Mouse (Mus musculus): Measurements from ENCODE around the gene Gm14393. TPM values are rescaled to one million over a fixed set of nuclear protein-coding genes. Genes with fewer than 3 reads are reported as not detected.

Gene Gm14393
- not detected for polyA plus RNA-seq (2014; fragmentation: Illumina TruSeq; extraction: RNeasy Lipid Tissue Mini Kit (QIAGEN cat#74804); ENCODE audit: low read depth, low replicate concordance)

GRCm38 (mm10) chr2:175067681-175068261 is at the start of gene Gm14393:
Gene Gm14393 (minus strand): TSS chr2:175067781.

Other genes with a start within 250 kb of the Gm14393 start
- not detected for gene Gm14444, start 57.5 kb downstream of the Gm14393 start, polyA plus RNA-seq (2014; fragmentation: Illumina TruSeq; extraction: RNeasy Lipid Tissue Mini Kit (QIAGEN cat#74804); ENCODE audit: low read depth, low replicate concordance)
- gene Gm14399, start 74.2 kb upstream of the Gm14393 start, polyA plus RNA-seq (2014; fragmentation: Illumina TruSeq; extraction: RNeasy Lipid Tissue Mini Kit (QIAGEN cat#74804); ENCODE audit: low read depth, low replicate concordance) = 6.9 TPM
- 0.79 TPM for gene Gm14443, start 108.1 kb upstream of the Gm14393 start, polyA plus RNA-seq (2014; fragmentation: Illumina TruSeq; extraction: RNeasy Lipid Tissue Mini Kit (QIAGEN cat#74804); ENCODE audit: low read depth, low replicate concordance)
- gene Gm14391, start 139.1 kb upstream of the Gm14393 start, polyA plus RNA-seq (2014; fragmentation: Illumina TruSeq; extraction: RNeasy Lipid Tissue Mini Kit (QIAGEN cat#74804); ENCODE audit: low read depth, low replicate concordance) = 5.4 TPM
- gene Gm14440, start 207.3 kb upstream of the Gm14393 start, polyA plus RNA-seq (2014; fragmentation: Illumina TruSeq; extraction: RNeasy Lipid Tissue Mini Kit (QIAGEN cat#74804); ENCODE audit: low read depth, low replicate concordance) = 8.8 TPM

All from heart, adult 10 weeks (tissue).